Mouse (Mus musculus) bone marrow, adult 2 months (tissue): ENCODE measurements at regions not wholly inside any gene's neighbourhood (a gene's known extent, or its start where the extent isn't known, plus 50 kb on each side); places are given as distances from the start of the nearest gene placed in this dataset.

Source experiments
- CTCF ChIP-seq: fragments of 200-500 bp; IDR thresholded peaks from 2 replicates; pipeline ENCODE4 v1.5.1; 2011; ENCODE audit warnings: low read length, control low read depth; ENCODE audit not compliant: control insufficient read depth, insufficient read depth
- POLR2A ChIP-seq: fragments of 200-500 bp; IDR thresholded peaks from 2 replicates; pipeline ENCODE4 v1.6.1; 2011; ENCODE audit warnings: low read depth, mild to moderate bottlenecking, control low read depth, low read length, borderline replicate concordance; ENCODE audit not compliant: control insufficient read depth

DNA sequence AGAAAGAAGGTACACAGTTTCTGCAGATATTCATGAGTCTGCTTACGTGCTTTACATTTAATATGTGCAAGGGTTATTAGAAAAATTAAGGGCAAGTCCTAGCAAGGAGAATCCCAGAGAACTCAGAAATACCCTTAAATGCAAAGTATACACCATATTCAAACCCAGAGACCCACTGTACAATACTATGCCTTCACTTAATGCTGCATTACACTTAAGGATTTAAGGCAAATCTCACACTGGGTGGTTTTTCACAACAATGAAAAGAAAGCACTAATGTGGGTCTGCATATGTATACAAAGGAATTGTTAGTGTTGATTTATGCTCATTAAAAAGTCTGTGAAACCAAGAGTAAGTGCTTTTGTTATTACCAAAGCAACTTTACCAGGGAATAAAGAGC, 419.4 kb downstream of the Rapgef2 start:
- TF ChIP-seq POLR2A (no peak), CTCF (no peak)
